Mouse (Mus musculus) adrenal gland, postnatal 36 days (tissue): Measurements from ENCODE around the gene Dpyd. TPM values are rescaled to one million over a fixed set of nuclear protein-coding genes. Genes with fewer than 3 reads are reported as not detected.

Experiments
- DNase-seq, 2 experiments: peaks; one replicate each; pipeline ENCODE4 v3.0.0; 2021; ENCODE audit warnings: mixed read lengths in 1 of 2
- total RNA-seq, 2 experiments: library from RNA; stranded (reverse); gene quantifications; 2 replicates each; pipeline ENCODE4 v1.2.3; 2021

Gene Dpyd
- total RNA-seq, 2 experiments from 2014 or later, result 17.3 to 28.4 TPM

DNA sequence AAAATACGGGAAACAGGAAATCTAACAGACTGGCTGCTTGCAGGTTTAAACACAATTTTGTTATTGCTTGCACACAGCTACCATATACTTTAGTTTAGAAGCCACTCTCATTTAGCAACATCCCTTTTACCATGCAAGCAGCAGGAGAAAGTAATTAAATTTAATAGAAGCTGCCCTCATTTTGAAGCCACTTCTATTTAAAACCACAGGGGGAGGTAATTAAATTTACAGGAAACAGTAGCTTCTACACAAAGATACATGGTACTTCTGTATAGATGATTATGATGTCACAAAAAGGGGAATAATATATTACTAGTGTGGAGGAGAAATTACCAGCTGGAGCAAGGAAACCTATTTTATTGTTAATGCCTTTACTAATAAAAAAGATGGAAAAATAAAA lies 113.5 kb downstream of the Dpyd start:
- DNase-seq, result no peak

DNA sequence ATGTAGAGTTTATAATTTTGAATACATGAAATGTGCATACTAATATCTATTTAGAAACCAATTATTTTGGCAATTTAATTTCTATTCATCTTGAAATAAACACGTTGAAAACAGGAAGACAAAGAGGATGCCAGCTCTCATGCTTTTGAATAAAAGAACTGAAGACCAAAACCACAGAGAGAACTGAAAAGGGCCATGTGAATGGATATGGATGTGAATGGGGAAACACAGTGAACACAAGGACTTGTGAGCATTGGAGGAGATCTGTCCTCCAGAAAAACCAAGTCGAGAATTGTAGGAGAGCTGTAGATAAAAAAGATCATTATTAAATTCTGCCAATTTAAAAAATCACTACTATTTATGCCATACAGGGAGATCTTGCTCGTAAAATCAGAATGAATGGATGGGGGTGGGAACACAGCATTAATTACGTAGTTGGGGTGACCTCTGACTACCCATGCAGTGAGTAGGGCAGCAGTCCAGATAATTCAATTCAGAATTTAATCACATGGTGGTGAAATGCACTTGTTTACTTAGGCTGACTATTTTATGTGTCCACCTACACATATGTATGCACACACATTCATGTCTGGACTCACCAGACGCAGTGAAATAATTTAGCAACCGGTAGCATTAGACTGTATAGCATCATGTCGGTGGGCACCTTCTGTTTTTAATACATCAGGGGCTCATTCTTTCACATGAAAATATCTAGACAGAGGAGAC lies 114.3 kb downstream of the Dpyd start:
- no peak for DNase-seq

DNA sequence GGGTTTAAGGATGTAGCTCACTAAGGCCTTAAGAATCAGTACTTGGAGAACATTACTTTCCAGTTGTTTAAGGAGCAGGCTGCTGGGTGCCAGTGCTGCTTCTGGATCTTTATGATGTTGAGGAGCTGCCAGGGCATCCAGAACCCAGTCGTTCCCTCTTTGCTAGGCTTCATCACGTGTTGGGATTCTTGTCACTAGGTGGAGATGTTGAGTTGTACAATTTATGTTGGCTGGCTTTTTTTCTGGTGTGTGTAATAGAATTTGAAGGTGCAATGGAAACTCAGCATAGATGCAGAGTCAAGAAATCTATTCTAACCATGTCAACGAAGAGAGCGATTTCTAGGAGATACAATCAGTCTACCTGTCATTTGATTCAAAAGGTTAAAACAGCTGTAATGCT lies 118.9 kb downstream of the Dpyd start:
- DNase-seq, result peak; percentile 1

DNA sequence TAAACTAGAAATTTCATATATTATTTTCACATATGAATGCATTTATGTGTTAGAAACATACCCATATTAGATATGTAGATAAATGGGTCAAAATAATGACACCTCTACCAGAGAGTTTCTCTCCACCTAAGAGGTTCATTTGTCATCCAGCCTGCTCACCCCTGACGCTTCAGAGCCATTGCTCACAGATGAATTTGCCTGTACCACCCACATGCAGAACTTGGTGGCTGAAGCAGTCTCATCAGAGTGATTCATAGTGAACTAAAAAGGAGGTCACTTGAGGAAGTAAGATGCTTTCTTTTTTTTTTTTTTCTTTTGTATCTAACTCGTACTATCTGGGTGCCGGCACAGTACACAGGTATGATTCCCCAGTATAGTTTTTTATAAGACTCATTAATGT lies 188.3 kb downstream of the Dpyd start:
- DNase-seq, result no peak

DNA sequence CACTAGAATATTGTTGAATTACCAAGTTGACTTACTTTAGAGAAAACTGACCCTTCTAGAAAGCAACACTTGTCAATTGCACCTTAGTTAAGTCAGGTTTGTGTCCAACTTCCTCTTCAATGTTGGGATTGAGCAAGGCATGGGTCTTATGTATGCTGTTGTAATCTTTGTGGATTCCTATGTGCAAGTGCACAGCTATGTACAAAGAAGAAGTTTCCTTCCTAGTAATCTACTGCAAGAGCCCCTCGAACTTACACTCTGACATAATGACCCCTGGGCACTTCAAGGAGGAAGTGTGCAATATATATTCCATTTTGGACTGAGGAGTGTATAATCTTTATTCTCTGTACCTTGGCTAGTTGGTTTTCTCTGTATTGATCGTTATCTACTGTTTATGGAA lies 191.7 kb downstream of the Dpyd start:
- DNase-seq, result no peak

DNA sequence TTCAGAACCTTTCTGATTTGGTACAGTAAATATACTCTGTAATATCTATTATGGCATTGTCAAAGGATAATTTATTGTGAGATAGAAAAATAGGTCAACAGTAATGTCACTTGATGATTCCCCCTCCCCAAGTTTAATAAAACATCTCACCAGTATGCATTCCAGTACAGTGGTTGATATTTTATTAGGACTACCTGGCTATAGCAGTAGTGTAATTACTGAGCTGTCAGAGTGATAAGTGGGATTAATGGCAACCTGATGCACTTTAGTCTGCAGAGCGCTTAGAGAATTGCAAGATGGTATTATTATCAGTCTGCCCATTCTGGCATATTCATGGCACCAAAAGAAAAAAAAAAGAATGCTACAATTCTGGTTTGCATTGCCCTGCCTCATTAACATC lies 194.2 kb downstream of the Dpyd start:
- DNase-seq, result no peak

DNA sequence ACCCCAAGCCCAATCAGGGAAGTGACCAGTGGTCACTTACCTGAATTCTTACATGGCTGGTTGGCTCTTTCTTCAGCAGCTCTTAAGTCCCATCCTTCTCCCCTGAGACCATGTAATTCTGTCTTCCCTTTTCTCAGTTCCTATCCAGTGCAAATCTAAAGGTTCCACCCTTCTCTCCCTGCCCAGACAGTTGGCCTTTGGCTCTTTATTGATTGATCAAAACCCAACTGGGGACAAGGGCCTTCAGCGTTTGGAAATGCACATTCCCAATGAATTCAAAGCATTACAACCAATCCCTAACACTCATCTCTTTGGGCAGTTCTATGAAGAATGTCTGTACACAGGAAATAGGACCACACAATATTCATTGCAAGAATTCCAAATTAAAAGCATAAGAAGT lies 251.0 kb downstream of the Dpyd start:
- no peak for DNase-seq

DNA sequence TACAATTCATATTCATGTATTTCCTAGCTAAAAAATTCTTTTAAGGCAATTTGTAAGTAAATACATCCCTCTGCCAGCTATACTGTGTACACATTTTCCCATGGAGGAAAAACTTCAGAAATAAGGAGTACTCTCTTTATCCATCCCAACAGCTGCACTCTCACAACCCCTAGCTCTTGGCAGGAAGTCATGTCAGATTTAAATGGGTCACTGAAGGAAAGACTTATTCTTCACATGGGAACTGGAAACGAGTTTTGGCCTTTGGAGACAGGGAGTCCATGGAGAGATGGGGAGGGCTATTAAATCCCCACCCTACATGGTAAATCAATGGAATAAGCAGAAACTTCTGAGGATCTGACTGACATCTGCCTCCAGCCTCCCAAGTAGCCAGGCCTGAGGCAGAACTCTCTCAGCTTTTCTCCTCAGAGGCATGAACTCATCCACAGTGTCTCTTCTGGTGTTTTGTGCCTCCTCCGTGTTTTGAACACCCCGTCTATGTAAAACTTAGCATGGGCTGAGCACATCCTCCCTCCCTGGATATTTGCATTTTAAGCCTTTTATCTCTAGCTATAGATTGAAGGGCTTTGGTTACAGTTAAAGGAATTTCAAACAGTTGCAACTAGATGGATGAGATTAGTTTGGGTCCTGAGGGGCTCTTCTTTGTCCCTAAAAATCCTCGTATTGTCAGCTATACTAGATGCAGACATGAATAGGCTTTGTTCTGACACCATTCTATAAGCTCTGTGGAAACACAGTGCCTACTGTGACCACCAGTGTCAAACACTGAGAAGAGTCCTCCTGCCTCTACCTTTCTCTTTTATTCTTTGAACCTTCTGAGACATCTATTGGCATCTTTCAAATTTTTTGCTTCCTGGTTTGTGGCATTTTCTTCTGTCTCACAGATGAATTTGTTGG lies 288.9 kb downstream of the Dpyd start:
- DNase-seq, result no peak

DNA sequence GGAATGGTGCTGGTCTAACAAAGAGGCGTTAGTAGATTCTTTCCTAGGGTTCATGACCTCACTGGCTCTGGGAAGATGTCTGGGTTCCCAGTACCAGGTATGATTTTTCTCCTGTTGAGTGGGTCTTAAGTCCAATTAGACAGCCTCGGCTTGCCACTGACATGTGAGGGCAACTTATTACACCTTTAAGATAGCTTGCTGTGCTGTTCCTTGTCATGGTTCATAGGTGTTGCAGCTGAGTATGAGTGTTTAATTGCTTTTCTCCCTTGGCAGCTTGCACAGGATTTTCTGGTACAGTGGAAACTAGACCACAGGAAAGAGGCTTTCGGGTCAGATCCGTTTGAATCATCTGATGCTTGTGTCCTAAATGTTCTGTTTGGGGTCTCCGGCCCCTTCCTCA lies 290.8 kb downstream of the Dpyd start:
- no peak for DNase-seq

DNA sequence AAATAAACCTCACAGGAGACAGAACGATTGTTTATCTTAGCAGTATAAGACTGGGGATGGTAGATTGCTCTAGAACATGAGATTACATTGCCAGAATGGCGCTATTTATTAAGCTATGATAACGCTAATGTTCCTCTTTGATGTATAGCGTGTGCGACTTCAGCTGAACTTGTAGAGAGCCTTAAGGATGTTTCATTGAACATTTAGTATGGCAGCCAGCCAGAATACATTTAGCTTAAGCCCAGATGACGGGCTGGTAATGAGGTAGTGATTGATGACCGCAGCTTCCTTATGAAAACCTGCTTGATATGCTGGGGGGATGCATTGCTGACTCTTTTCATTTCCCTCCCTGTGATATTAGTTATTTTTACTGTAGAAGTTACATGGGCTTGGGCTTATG lies 293.5 kb downstream of the Dpyd start:
- no peak for DNase-seq

DNA sequence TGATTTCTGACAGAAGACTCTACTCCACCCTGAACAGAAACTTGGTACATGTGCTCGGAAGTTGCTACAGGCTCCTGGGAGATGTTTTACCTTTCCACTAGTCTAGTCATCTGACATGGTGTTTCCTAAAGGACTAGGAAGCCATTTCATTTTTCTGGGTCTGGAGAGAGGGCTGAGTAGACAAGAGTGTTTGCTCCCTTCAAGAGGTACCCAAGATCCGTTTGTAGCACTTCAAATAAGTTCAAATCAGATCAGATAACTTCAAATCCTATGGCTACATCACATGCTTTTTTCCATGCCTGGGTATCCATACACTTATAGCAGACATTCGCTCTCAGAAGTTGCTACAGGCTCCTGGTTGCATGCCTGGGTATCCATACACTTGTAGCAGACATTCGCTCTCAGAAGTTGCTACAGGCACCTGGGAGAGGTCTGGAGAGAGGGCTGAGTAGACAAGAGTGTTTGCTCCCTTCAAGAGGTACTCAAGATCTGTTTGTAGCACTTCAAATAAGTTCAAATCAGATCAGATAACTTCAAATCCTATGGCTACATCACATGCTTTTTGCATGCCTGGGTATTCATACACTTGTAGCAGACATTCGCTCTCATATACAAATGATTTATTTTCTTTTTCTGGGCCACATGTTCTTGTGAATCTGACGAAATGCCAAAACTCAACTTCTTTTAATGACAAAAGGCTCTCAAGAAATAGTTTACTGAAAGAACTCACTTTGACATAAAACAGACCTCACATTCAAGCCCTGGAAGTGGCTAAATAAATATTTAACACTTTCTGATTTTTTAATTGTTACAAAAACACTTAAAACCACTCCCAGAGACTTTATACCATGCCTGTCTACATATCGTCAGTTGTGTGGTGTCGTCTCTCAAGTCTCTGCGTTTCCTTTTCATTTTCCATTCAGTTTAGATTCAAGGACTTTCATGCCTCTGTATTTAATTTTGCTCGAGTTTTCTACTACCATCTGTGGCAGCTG lies 307.5 kb downstream of the Dpyd start:
- no peak for DNase-seq

DNA sequence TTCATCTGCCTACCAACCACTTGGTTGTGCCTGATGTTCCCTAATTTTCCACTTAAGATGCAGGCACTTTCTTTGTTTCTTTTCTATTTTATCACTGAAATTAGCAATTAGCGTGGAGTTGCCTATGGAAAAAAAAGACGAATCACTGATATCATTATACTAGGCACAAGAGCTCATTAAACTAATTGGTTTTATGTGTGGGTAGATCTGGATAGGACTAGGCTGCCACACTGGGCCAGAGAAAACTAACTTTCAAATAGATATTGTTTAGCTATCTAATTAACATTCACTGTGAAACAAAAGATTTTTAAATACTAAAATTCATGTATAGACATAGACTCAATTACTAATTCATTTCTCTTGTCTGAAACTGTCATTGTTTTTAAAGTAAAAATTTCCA lies 313.9 kb downstream of the Dpyd start:
- DNase-seq, result no peak

DNA sequence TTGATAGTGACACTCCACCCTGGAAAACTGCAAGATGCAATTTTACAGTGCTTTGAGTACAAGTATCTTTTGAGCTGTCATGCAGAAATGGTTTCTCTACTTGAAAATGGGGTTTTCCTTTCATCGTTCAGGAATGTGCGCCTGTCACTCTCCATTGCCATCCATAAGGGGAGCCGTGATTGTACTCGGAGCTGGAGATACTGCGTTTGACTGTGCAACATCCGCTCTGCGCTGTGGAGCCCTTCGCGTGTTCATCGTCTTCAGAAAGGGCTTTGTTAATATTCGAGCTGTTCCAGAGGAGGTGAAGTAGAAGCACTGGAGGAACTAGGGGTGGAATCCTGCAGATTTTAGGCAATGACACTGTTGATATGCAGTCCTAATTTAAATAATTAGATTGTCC lies 337.1 kb downstream of the Dpyd start:
- DNase-seq, result no peak

DNA sequence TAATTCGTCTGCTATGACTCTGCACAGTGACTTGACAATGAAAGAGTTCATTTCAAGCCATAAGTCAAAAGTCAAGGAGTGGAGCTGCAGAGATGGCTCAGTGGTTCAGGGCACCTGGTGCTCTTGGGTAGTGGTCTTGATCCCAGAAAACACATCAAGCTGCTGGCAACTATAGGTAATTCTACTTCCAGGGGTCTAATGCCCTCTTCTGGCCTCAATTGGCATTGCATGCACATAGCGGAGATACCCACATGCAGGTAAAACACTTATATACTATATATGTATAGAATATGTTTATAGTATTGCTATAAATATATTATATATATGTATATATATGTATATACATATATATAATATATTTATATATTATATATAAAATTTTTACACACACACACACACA lies 429.4 kb downstream of the Dpyd start:
- no peak for DNase-seq

DNA sequence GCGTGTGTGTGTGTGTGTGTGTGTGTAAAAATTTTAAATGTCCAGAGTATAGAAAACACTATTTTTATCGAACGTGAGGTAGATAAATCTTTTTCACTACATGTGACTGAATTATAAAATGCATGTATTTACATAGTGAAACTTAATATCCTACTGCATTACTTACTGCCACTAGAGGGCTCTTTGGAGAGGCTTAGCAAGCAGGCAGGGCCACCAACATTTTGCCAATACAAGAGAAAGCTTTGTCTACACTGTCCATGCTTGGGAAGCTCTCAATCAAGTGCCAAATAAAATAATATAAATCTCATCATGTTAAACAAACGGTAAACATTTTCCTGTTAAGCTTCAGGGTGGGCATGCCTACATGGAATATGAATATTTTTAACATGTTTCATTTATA lies 429.9 kb downstream of the Dpyd start:
- no peak for DNase-seq

DNA sequence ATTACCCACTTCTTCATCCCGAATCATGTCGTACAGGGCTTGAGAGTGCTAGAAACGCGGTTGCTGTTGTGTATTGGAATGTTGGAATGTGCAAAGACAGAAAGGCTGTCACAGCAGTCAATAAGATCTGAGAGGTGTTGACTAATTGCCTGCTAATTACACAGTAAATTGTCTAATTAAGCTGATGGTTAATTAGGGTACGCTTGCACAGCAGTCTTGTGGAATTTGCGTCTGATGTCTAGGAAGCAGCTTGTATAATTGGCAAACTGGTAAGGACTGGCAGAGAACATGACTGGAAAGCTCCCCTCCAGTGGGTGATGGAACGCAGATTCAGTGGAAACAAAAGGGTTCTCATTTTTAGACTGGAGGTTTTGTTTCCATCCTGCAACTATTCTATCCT lies 459.3 kb downstream of the Dpyd start:
- no peak for DNase-seq

DNA sequence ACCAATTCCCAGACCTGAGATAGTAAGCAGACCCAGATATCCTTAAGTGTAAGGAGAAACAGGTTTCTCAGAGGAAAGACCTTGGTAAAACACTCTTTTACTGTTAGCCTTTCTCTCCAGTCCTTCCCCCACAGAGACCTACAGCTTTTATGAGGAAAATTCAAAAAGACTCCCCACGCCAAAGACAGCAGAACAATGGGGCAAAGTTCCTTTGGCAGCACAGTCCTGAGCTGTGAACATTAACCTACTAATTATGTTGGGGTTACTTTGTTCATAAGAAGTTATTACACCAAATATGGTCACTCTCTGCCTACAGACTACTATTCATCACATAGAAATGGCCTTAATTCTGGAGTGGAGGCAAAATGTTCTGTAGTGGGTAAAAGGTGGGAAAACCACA lies 480.7 kb downstream of the Dpyd start:
- no peak for DNase-seq

DNA sequence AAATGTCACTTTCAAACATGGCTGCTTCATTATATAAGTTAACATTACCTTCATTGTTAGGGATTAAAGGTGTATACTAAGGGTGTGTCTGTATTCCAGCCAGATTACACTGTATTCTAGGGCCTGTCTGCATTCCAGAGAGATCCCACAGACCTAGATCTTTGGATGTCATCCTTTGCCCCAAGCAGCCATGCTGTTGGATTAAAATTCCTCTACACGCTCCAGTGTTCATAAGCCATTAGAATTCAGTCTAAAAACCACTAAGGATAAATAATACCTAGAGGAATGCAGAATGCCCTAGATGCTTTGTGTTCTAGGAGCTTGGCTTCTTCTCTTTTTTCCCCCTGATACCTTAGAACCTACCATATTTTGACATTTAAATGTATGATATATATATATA lies 494.2 kb downstream of the Dpyd start:
- no peak for DNase-seq

DNA sequence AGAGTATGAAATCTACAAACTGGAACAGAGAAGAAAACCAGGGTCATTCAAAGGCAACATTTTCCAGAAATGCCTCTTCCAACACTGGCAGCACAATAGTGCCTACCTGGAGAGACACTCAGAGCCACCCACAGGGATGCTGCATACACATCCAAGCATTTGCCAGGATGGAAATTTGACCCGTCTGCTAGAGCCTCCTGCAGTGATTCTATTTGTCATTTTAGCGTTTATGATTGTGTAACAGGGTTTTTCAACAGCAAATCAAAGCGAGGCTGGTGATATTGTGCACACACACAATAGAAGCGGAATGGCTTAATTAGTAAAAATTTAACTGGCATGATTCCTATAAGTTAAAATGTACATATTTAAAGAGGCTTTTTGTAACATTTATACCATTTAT lies 501.3 kb downstream of the Dpyd start:
- DNase-seq, result no peak

DNA sequence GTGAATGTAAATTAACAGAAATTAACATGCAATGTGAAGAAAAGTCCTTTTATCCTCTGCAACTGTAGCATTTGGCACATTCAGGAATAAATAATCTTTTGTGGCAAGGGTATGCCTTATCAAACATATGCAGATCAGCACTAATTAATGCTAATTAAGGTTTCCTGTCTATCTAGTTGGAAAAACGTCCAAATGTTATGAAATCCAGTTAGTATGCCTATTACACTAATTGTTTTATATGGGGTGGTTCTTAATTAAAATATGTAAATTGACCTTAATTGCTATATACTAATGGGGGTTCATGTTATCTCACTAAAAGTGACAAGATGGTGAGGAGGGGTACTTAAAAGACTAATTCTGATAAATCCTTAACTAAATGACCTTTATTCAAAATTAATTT lies 501.7 kb downstream of the Dpyd start:
- no peak for DNase-seq

DNA sequence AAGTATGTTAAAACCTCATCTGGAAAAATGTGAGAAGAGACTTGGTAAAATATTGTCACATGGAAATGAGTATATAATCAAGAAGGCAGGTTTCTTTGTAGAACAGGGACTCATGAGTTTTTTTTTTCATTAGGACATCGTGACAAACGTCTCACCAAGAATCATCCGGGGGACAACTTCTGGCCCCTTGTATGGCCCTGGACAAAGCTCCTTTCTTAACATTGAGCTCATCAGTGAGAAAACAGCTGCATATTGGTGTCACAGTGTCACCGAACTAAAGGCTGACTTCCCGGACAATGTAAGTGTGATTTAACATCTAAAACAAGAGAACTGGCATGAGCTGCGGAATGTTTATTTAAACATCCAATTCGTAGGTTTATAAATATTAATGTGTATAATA lies 502.8 kb downstream of the Dpyd start:
- no peak for DNase-seq

DNA sequence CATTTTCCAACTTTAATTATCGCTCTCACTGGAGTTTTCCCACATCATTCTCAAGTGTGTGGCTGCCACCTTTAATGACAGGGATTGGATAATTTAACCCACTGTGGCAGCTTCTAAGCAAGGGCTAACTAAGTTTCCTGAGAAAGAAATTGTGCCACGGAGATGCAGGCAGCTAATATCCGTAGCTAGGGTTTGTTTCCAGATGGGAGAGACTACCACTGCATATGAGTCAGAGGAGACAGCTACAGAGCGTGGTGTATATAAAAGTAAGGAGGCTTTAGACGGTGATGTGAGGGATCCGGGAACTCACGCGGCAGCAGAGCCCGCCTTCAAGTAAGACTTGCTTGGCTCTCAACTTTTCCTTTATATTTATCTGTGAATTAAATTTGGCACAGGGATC lies 505.3 kb downstream of the Dpyd start:
- DNase-seq, result no peak

DNA sequence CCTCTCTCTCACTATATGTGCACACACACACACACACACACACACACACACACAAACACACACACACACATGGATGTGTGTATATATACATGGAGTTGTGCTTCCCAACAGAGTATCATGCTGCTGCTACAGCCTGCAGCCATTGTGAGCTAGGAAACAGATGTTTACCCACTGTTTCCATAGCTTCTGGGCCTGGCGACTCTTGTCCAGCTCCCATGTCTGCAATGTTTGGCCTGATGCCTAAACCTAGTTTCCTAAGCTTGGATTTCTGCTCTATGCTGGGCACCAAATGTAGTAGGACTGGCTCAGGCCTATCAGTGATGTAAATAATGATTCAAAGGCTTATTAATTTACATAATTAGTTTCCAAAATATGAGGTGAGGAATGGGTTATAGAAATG lies 524.7 kb downstream of the Dpyd start:
- DNase-seq, result peak in 1 of 2 experiments; percentile 1
